Mouse (Mus musculus): ENCODE measurements around the gene Fkbpl.

Gene Fkbpl

GRCm38 (mm10) chr17:34664472-34664871 lies 19.9 kb downstream of the Fkbpl start:
- DNase-seq (ENCODE audit: low read depth, low spot score): no peak

- DNase-seq (ENCODE audit: low read depth, low spot score): no peak
These were observed 25.7 kb downstream of the Fkbpl start, which contains the start of gene Tnxb for GRCm38 (mm10) chr17:34670235-34670634. Tnxb (plus strand) TSS chr17:34670535.

DNA sequence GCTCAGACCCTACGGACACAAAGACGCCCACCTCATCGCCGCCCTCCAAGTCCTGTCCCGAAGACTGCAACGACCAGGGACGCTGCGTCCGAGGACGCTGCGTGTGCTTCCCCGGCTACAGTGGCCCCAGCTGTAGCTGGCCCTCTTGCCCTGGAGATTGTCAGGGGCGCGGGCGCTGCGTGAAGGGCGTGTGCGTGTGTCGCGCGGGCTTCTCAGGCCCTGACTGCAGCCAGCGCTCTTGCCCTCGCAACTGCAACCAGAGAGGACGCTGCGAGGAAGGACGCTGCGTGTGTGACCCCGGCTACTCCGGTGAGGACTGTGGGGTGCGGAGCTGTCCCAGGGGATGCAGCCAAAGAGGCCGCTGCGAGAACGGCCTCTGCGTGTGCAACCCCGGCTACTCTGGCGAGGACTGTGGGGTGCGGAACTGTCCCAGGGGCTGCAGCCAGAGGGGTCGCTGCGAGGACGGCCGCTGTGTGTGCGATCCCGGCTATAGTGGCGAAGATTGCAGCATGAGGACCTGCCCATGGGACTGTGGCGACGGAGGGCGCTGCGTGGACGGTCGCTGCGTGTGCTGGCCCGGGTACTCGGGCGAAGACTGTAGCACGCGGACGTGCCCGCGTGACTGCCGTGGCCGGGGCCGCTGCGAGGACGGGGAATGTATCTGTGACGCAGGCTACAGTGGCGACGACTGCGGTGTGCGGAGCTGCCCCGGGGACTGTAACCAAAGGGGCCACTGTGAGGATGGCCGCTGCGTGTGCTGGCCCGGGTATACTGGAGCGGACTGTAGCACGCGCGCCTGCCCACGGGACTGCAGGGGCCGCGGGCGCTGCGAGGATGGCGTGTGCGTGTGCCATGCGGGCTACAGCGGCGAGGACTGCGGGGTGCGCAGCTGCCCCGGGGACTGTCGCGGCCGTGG lies 26.8 kb downstream of the Fkbpl start:
- DNase-seq (ENCODE audit: low read depth, low spot score): no peak

DNA sequence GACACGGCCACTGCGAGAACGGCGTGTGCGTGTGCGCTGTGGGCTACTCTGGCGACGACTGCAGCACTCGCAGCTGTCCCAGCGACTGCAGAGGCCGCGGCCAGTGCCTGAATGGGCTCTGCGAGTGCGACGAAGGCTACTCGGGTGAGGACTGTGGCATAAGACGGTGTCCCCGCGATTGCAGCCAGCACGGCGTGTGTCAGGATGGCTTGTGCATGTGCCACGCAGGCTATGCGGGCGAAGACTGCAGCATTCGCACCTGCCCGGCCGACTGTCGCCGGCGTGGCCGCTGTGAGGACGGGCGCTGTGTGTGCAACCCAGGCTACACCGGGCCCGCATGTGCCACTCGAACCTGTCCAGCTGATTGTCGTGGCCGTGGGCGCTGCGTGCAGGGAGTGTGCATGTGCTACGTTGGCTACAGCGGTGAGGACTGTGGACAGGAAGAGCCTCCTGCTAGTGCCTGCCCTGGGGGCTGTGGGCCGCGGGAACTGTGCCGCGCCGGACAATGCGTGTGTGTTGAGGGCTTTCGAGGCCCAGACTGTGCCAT lies 27.8 kb downstream of the Fkbpl start:
- DNase-seq (ENCODE audit: low read depth, low spot score): no peak

DNA sequence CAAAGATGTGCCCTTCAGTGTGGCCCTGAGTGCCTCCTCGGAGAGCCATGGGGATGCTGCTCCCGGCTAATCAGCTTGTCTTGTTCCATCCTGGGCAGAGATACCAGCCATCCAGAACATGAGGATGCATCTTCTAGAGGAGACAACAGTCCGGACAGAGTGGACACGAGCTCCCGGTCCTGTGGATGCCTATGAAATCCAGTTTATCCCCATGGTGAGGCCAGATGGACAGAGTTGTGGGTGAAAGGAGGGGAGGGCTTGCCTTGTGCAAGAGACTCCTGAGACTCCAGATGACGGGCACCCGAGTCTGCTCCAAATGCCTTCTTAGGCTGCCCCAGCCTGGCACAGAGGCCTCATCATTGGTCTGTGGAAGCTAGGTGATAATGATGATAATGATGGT lies 28.6 kb downstream of the Fkbpl start:
- DNase-seq (ENCODE audit: low read depth, low spot score): no peak

DNA sequence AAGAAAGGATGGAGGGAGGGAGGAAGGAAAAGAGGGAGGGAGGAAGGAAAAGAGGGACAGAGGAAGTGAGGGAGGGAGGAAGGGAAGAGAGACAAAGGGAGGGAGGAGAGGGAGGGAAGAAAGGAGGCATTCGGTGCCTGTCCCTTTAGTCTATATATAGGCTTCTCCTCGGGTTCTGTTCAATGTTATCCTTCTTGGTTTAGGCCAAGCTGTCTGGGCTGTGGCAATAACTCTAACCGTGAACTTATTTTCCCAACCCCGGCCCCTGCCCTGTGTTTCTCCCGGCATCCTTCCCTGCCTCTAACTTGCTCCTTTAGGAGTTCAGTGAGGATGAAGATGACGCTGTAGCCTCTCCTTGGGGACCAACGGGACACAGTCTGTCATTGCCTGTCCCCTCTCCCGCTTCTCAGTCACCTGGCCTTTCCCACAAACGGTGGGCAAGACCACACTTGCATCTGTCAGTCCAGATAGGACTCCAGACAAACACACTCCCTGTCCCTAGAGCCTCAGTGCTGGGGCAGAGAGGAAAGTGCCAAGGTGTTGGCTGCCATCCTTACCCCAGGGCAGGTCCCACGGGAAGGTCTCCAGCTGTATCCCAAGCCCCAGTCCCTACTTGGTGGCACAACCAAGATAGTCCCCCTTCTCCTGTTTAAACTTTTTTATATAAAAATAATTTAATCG lies 30.1 kb downstream of the Fkbpl start:
- DNase-seq (ENCODE audit: low read depth, low spot score): no peak

- no peak for DNase-seq (ENCODE audit: low read depth, low spot score)
These were observed 30.9 kb downstream of the Fkbpl start for GRCm38 (mm10) chr17:34675205-34676092.

GRCm38 (mm10) chr17:34676093-34676460 lies 31.5 kb downstream of the Fkbpl start:
- DNase-seq (ENCODE audit: low read depth, low spot score): no peak

DNA sequence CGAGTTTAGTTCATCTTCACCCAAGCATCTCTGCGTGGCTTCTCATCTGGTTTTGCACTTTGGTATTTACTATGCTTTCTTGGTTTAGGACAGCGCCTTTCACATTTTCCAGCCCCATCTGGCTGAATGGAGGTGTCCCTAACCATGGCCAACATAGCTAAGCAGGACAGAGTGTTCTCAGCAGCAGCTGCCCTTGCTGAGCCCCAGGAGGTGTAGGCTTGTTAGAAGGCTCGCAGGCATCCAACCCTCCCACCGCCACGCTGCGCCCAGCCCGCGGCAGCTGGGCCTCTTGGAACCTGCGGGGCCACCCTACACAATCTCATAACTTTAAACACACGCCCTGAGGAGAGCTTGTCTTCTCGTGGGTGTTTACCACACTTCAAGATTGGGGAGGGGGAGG lies 32.1 kb downstream of the Fkbpl start:
- DNase-seq (ENCODE audit: low read depth, low spot score): no peak

GRCm38 (mm10) chr17:34680191-34680590 lies 35.6 kb downstream of the Fkbpl start:
- DNase-seq (ENCODE audit: low read depth, low spot score): no peak

- DNase-seq (ENCODE audit: low read depth, low spot score): no peak
These were observed 36.1 kb downstream of the Fkbpl start for GRCm38 (mm10) chr17:34680621-34681020.

- DNase-seq (ENCODE audit: low read depth, low spot score): no peak
These were observed 36.6 kb downstream of the Fkbpl start for GRCm38 (mm10) chr17:34681132-34681571.

DNA sequence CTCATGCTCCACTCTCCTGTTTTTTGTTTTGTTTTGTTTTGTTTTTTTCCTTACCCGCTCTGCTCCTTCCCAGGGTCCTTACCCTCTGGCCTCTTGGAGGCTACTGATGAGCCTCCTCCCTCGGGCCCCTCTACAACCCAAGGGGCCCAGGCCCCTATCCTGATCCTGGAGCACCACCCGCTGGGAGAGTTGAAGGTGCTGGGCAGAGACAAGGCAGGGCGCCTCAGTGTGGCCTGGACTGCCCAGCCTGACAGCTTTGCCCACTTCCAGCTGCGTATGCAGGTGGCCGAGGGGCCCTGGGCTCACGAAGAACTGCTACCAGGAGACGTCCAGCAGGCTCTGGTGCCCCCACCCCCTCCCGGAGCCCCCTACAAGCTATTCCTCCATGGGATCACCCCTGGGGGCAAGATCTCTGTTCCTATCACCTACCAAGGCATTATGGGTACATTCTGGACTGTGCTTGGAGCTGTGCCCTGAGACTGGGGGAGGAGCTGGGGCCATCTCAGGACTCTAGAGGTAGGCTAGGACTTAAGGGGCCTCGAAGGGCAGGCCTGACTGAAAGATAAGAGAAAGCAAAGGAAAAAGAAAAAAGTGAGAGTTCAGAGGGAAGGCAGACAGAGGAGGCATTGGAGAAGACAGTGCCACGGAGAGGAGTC lies 37.4 kb downstream of the Fkbpl start:
- DNase-seq (ENCODE audit: low read depth, low spot score): no peak

- no peak for DNase-seq (ENCODE audit: low read depth, low spot score)
These were observed 38.6 kb downstream of the Fkbpl start for GRCm38 (mm10) chr17:34683179-34683578.

GRCm38 (mm10) chr17:34683686-34684220 lies 39.2 kb downstream of the Fkbpl start:
- no peak for DNase-seq (ENCODE audit: low read depth, low spot score)

GRCm38 (mm10) chr17:34684253-34684893 lies 39.8 kb downstream of the Fkbpl start:
- no peak for DNase-seq (ENCODE audit: low read depth, low spot score)

GRCm38 (mm10) chr17:34685120-34686110 lies 40.9 kb downstream of the Fkbpl start:
- DNase-seq (ENCODE audit: low read depth, low spot score): no peak

- no peak for DNase-seq (ENCODE audit: low read depth, low spot score)
These were observed 44.3 kb downstream of the Fkbpl start for GRCm38 (mm10) chr17:34688889-34689288.

- DNase-seq (ENCODE audit: low read depth, low spot score): no peak
These were observed 45.9 kb downstream of the Fkbpl start for GRCm38 (mm10) chr17:34690458-34690857.
